Mouse (Mus musculus) limb, embryonic 14.5 days (tissue): ENCODE measurements around the gene Nhsl1. TPM values are rescaled to one million over a fixed set of nuclear protein-coding genes. Genes with fewer than 3 reads are reported as not detected.

ENCODE experiments used
- ATAC-seq: fragments of 200-750 bp; cut with Nextera tagmentation; 2 replicates; pipeline ENCODE4 v1.8.0; 2017; ENCODE audit warnings: low read depth, moderate number of reproducible peaks, moderate TSS enrichment; ENCODE audit not compliant: low FRiP score
- DNase-seq: peaks from one replicate; pipeline ENCODE4 v3.0.0-alpha.2; 2015; ENCODE audit warnings: low spot score
- H3K27ac ChIP-seq: fragments of 300-500 bp; sonication (generic); replicated peaks from 2 replicates; pipeline ENCODE4 v1.5.1; 2014; ENCODE audit warnings: low read depth, mild to moderate bottlenecking, low read length, moderate library complexity, mixed read lengths
- H3K27me3 ChIP-seq: fragments of 300-500 bp; sonication (generic); 2 replicates; pipeline ENCODE4 v1.6.1; 2014; ENCODE audit warnings: low read length, mixed read lengths; ENCODE audit not compliant: control insufficient read depth, insufficient read depth
- H3K36me3 ChIP-seq: fragments of 300-500 bp; sonication (generic); 2 replicates; pipeline ENCODE4 v1.6.1; 2014; ENCODE audit warnings: mild to moderate bottlenecking, low read length, moderate library complexity, mixed read lengths; ENCODE audit not compliant: control insufficient read depth, insufficient read depth
- H3K4me1 ChIP-seq: fragments of 300-500 bp; sonication (generic); 2 replicates; pipeline ENCODE4 v1.6.1; 2014; ENCODE audit warnings: antibody characterized with exemption, low read length, mixed read lengths; ENCODE audit not compliant: control insufficient read depth, insufficient read depth
- H3K4me2 ChIP-seq: fragments of 300-500 bp; sonication (generic); replicated peaks from 2 replicates; pipeline ENCODE4 v1.6.1; 2014; ENCODE audit warnings: low read depth, mild to moderate bottlenecking, low read length, moderate library complexity; ENCODE audit not compliant: severe bottlenecking
- H3K4me3 ChIP-seq: fragments of 300-500 bp; sonication (generic); replicated peaks from 2 replicates; pipeline ENCODE4 v1.5.1; 2014; ENCODE audit warnings: low read length
- H3K9ac ChIP-seq: fragments of 300-500 bp; sonication (generic); 2 replicates; pipeline ENCODE4 v1.6.1; 2014; ENCODE audit warnings: mild to moderate bottlenecking, low read depth, low read length, moderate library complexity; ENCODE audit not compliant: severe bottlenecking
- H3K9me3 ChIP-seq: fragments of 300-500 bp; sonication (generic); 2 replicates; pipeline ENCODE4 v1.6.1; 2016; ENCODE audit warnings: low read length; ENCODE audit not compliant: control insufficient read depth
- POLR2A ChIP-seq: fragments of 200-500 bp; IDR thresholded peaks from 2 replicates; pipeline ENCODE4 v1.8.0; 2012; ENCODE audit warnings: inconsistent platforms, mild to moderate bottlenecking, moderate library complexity, borderline replicate concordance; ENCODE audit not compliant: insufficient read depth, insufficient read length; ENCODE audit errors: extremely low read depth
- WGBS: fragments of 180-500 bp; shearing (Covaris S2); extraction: QIAGEN DNeasy Blood & Tissue Kit; methylation state at CpG from one replicate; pipeline ENCODE4 v1.1.7; 2014; 5-methylcytosine and 5-hydroxymethylcytosine counted together
- polyA plus RNA-seq, 2 experiments: library from polyadenylated mRNA; depleted of rRNA in 1 of 2; stranded (reverse) in 1 of 2; unstranded in 1 of 2; fragments of >200 nt; fragmentation: Nextera tagmentation in 1 of 2; extraction: Ambion mirVana in 1 of 2; gene quantifications; 2 replicates each; pipeline versions ENCODE4 v1.2.1 to v1.2.3; 2012 to 2014

Nhsl1 gene
- polyA plus RNA-seq, 2 experiments, result 14.5 to 16.6 TPM

DNA sequence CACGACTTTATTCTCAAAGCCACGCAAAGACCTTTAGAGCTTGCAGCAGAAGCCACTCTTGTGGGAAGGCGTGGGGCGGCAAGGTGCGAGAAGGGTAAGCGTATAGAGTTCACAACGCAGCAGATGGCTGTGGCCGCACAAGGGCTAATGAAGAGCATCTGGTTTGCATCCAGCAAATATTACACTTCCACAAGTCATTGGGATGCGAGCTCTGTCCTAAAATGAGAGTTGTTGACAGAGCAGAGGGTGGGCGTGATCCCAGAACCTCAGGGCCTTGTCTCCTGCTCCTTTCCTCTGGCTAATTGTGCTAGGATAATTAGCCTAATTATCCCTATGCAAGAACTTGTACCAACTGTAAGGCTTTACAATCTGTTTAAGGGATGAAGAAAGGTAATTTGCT, 186.9 kb downstream of the Nhsl1 start:
- Histone ChIP-seq H3K36me3 (no peaks in the 10 kb centered on the region), H3K9me3 (no peaks in the 10 kb centered on the region), H3K9ac (no peak overlapping the region), H3K4me2 (no peak overlapping the region), H3K4me3 (no peak overlapping the region), H3K27ac (no peak overlapping the region), H3K27me3 (no peaks in the 10 kb centered on the region), H3K4me1 (peaks cover 28% of the 10 kb centered on the region)
- no peak for TF ChIP-seq POLR2A
- no peak for ATAC-seq
- WGBS, result 38% methylated on average over 10 of the region's 10 CpGs
- DNase-seq, result no peak

- H3K9ac ChIP-seq, result no peak overlapping the region
- no peak for DNase-seq
- peaks cover 2% of the 10 kb centered on the region; the same call in 1 of the 2 replicates for H3K36me3 ChIP-seq
- peak; percentile 63 for ATAC-seq
- H3K4me2 ChIP-seq, result no peak overlapping the region
- WGBS, result 29% methylated on average over 6 of the region's 6 CpGs
- H3K27ac ChIP-seq, result 0 out of 2 replicates have a peak overlapping the region, but pooled peaks have one; percentile 26
- no peaks in the 10 kb centered on the region for H3K9me3 ChIP-seq
- H3K4me3 ChIP-seq, result no peak overlapping the region
- no peak for TF ChIP-seq POLR2A
- H3K4me1 ChIP-seq, result peaks cover 28% of the 10 kb centered on the region
- no peaks in the 10 kb centered on the region for H3K27me3 ChIP-seq
Measured at GRCm38 (mm10) chr10:18506501-18506946, 187.7 kb downstream of the Nhsl1 start.

DNA sequence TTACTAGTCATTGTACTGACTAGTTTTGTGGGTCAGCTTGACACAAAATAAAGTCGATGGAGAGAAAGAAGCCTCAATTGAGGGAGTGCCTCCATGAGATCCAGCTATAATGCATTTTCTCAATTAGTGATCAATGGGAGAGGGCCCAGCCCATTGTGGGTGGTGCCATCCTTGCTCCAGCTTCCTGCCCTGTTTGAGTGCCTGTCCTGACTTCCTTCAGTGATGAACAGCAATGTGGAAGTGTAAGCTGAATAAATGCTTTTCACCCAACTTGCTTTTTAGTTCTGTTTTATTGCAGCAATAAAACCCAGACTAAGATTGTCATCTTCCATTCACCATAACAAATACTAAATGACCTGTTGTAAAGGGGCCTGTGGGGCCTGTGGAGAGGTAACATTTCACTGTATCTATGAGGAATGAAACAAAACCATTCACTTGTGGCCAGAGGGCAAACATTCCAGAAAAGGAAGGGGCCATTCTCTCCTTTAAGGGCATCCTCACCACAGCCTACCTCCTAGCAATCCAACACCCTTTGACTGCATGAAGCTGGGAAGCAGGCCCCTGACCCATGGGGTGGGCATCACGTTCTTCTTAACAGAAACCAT, 189.2 kb downstream of the Nhsl1 start:
- H3K4me3 ChIP-seq, result no peak overlapping the region
- H3K36me3 ChIP-seq, result peaks cover 8% of the 10 kb centered on the region; the same call in 1 of the 2 replicates
- H3K4me1 ChIP-seq, result peaks cover 28% of the 10 kb centered on the region
- no peaks in the 10 kb centered on the region for H3K9me3 ChIP-seq
- no peak overlapping the region for H3K4me2 ChIP-seq
- H3K27ac ChIP-seq, result no peak overlapping the region
- no peak for TF ChIP-seq POLR2A
- ATAC-seq (no peak), DNase-seq (no peak)
- 61% methylated on average over 2 of the region's 2 CpGs for WGBS
- no peak overlapping the region for H3K9ac ChIP-seq
- H3K27me3 ChIP-seq, result no peaks in the 10 kb centered on the region

DNA sequence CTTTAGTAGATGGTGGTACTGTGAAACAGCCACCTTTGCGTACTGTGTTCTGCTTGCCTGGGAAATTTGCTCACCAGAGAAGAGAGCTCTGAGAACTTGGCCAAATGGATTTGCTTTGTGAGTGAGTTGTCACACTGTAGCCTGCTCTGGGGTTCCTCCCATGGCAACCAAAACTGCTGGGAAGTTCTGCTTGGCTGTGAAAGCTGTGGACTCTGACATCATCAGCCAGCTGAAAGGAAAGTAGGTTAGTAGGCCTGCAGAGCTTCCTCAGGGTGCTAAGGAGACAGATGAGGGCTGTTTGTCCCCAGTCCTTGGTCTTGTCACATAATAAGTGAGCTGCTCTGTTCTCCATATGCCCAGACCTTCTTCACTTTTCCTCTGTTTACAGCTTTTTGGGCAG, 189.8 kb downstream of the Nhsl1 start:
- WGBS, result 78% methylated on average over 1 of the region's 1 CpGs
- no peak for DNase-seq
- TF ChIP-seq POLR2A, result no peak

GRCm38 (mm10) chr10:18510663-18511062, 191.9 kb downstream of the Nhsl1 start:
- Histone ChIP-seq H3K4me1 (peaks cover 22% of the 10 kb centered on the region), H3K27ac (no peak overlapping the region), H3K27me3 (no peaks in the 10 kb centered on the region), H3K4me2 (no peak overlapping the region), H3K36me3 (peaks cover 8% of the 10 kb centered on the region; the same call in 1 of the 2 replicates), H3K9me3 (no peaks in the 10 kb centered on the region), H3K4me3 (no peak overlapping the region), H3K9ac (no peak overlapping the region)
- 65% methylated on average over 3 of the region's 3 CpGs for WGBS
- DNase-seq (no peak), ATAC-seq (no peak)
- no peak for TF ChIP-seq POLR2A

More for the DNA sequence above, 189.8 kb downstream of the Nhsl1 start:
- H3K36me3 ChIP-seq, result peaks cover 8% of the 10 kb centered on the region; the same call in 1 of the 2 replicates
- no peak overlapping the region for H3K9ac ChIP-seq
- H3K9me3 ChIP-seq, result no peaks in the 10 kb centered on the region
- no peak overlapping the region for H3K4me2 ChIP-seq
- no peak overlapping the region for H3K27ac ChIP-seq
- H3K27me3 ChIP-seq, result no peaks in the 10 kb centered on the region
- peaks cover 28% of the 10 kb centered on the region for H3K4me1 ChIP-seq
- no peak overlapping the region for H3K4me3 ChIP-seq
- ATAC-seq, result no peak; the same call in 1 of the 2 replicates
